Mouse (Mus musculus) forebrain, embryonic 11.5 days (tissue): ENCODE data around the gene Fut11. TPM values are rescaled to one million over a fixed set of nuclear protein-coding genes. Genes with fewer than 3 reads are reported as not detected.

Experiments used
- ATAC-seq: fragments of 200-750 bp; cut with Nextera tagmentation; replicated peaks from 2 replicates; pipeline ENCODE4 v1.8.0; 2017; ENCODE audit warnings: moderate TSS enrichment; ENCODE audit not compliant: low FRiP score
- DNase-seq: peaks from one replicate; pipeline ENCODE4 v3.0.0-alpha.2; 2017; ENCODE audit warnings: low spot score
- H3K27ac ChIP-seq: fragments of 300-500 bp; sonication (generic); 2 replicates; pipeline ENCODE4 v1.5.1; 2014; ENCODE audit warnings: low read depth, low read length
- H3K27me3 ChIP-seq: fragments of 300-500 bp; sonication (generic); 2 replicates; pipeline ENCODE4 v1.6.1; 2014; ENCODE audit warnings: mild to moderate bottlenecking, low read length, mixed read lengths; ENCODE audit not compliant: control insufficient read depth, insufficient read depth
- H3K36me3 ChIP-seq: fragments of 300-500 bp; sonication (generic); 2 replicates; pipeline ENCODE4 v1.6.1; 2014; ENCODE audit warnings: mild to moderate bottlenecking, low read length, moderate library complexity, mixed read lengths; ENCODE audit not compliant: control insufficient read depth, insufficient read depth
- H3K4me1 ChIP-seq: fragments of 300-500 bp; sonication (generic); replicated peaks from 2 replicates; pipeline ENCODE4 v1.6.1; 2014; ENCODE audit warnings: low read length, mixed read lengths; ENCODE audit not compliant: control insufficient read depth, insufficient read depth
- H3K4me2 ChIP-seq: fragments of 300-500 bp; sonication (generic); 2 replicates; pipeline ENCODE4 v1.6.1; 2014; ENCODE audit warnings: low read depth, mild to moderate bottlenecking, low read length, moderate library complexity, mixed read lengths; ENCODE audit not compliant: severe bottlenecking
- H3K4me3 ChIP-seq: fragments of 300-500 bp; sonication (generic); 2 replicates; pipeline ENCODE4 v1.5.1; 2014; ENCODE audit warnings: low read depth, low read length
- H3K9ac ChIP-seq: fragments of 300-500 bp; sonication (generic); 2 replicates; pipeline ENCODE4 v1.6.1; 2014; ENCODE audit warnings: low read length
- H3K9me3 ChIP-seq: fragments of 300-500 bp; sonication (generic); 2 replicates; pipeline ENCODE4 v1.6.1; 2016; ENCODE audit warnings: low read length, mixed read lengths; ENCODE audit not compliant: control insufficient read depth
- WGBS: fragments of 180-500 bp; shearing (Covaris S2); extraction: QIAGEN DNeasy Blood & Tissue Kit; methylation state at CpG from one replicate; pipeline ENCODE4 v1.1.7; 2014; 5-methylcytosine and 5-hydroxymethylcytosine counted together
- polyA plus RNA-seq: library from polyadenylated mRNA; unstranded; fragments of >200 nt; fragmentation: Nextera tagmentation; extraction: Ambion mirVana; gene quantifications from 2 replicates; pipeline ENCODE4 v1.2.1, GENCODE M21; 2014

Gene Fut11
- polyA plus RNA-seq, 1 experiment from 2014 or later, result 19.3 TPM

DNA sequence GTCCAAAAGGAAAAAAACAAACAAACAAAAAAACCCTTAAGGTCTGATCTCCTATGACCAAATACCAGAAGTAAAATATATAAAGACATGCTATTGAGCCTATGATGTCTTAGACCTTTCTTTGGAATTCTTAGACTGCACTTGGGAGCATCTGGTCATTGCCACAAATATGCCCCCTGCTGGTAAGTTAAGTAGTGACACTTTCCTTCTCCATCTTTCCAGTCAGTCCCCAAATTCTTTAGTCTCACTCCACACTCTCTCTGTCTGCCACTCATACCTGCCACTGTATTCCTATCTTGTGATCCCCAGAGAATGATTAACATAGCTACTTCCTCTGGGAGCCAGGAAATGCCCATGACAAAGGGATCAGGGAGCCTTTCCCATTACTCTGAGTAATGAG lies 36.4 kb upstream of the Fut11 start:
- Histone ChIP-seq H3K36me3 (no peaks in the 10 kb centered on the region), H3K4me2 (no peak overlapping the region), H3K4me1 (peaks cover 6% of the 10 kb centered on the region), H3K9ac (no peak overlapping the region), H3K4me3 (no peak overlapping the region), H3K9me3 (no peaks in the 10 kb centered on the region), H3K27me3 (peaks cover 2% of the 10 kb centered on the region; the same call in 1 of the 2 replicates), H3K27ac (no peak overlapping the region)
- ATAC-seq (no peak), DNase-seq (no peak)

DNA sequence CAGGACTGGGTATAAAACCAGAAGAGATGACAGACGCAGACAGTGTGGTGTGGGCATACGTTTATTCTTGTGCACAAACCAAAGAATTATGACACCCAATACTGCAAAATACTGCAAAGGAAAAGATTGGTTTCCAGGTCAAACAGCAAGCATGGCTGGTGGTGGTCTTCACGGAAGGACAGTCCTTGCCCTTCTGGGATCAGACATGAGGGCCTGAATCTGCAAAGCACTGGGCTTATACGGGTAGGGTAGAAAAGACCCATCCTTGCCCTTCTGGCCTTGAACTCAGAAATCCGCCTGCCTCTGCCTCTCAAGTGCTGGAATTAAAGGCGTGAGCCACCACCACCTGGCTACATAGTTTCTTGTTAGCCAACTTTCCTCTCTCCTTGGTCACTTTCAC lies 35.9 kb upstream of the Fut11 start:
- no peak overlapping the region for H3K4me3 ChIP-seq
- ATAC-seq (no peak), DNase-seq (no peak)
- peaks cover 6% of the 10 kb centered on the region for H3K4me1 ChIP-seq
- H3K9ac ChIP-seq, result no peak overlapping the region
- no peaks in the 10 kb centered on the region for H3K9me3 ChIP-seq
- H3K27ac ChIP-seq, result no peak overlapping the region
- H3K36me3 ChIP-seq, result no peaks in the 10 kb centered on the region
- peaks cover 2% of the 10 kb centered on the region; the same call in 1 of the 2 replicates for H3K27me3 ChIP-seq
- H3K4me2 ChIP-seq, result no peak overlapping the region
- 88% methylated on average over 6 of the region's 6 CpGs for WGBS

DNA sequence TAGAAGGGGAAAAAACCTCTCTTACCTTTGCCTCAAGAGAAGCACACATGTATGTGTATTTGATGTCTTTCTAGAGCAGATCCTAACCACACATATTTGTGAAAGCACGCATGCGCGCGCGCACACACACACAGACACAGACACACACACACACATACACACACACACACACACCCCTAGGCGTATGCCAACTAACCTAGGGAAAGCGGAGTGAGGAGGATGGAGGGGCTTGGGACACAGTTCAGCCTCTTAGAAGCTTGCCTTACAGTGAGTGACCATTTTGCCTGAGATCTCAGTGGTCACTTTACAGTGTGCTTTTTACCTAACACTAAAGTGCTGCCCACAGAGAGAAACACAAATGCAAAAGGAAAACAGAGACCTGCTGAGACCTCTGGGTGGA lies 35.1 kb upstream of the Fut11 start:
- Histone ChIP-seq H3K9ac (no peak overlapping the region), H3K36me3 (no peaks in the 10 kb centered on the region), H3K27ac (no peak overlapping the region), H3K9me3 (no peaks in the 10 kb centered on the region), H3K4me3 (no peak overlapping the region), H3K27me3 (peaks cover 2% of the 10 kb centered on the region; the same call in 1 of the 2 replicates), H3K4me2 (no peak overlapping the region), H3K4me1 (peaks cover 6% of the 10 kb centered on the region)
- no peak for DNase-seq
- no peak for ATAC-seq
- 98% methylated on average over 7 of the region's 7 CpGs for WGBS

DNA sequence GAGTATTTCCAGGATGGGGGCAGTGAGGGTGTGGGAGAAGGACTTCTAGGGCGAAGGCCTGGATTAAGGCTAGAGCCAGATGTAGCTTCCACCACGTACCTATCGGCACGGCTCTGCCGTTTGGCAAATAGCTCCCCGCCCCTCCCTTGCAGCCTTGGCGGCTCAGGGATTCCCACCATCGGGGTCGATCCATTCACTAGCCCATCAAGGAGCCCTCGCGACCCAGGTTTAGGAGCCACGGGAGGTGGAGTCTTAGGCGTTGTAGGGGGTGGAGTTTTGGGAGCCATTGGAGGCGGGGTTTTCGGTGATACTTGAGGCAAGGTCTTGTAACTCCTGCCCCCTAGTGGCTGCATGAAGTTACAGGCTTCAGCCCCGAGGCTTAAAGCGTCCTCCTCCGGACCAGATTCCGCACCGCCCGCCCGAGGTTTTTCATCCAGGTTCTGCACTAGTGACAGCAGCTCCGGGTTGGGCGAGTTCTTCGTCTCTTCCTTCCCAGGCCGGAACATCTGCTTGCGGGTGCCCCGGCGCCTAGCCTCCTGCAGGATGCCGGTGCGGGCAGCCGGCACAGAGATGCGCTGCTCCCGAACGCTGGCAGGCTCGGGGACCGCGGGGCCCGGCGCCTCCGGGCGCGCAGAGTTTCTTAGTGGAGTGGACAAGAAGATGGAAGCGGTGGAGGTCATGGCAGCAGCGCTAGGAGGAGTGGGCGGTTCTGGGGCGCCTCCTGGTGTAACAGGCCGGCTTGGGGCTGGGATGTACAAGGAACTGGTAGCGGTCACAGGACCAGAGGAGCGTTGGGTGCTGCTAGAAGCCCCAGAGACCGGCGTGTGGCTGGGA lies 33.7 kb upstream of the Fut11 start:
- peak; percentile 83 for ATAC-seq
- Histone ChIP-seq H3K36me3 (no peaks in the 10 kb centered on the region), H3K9ac (peak overlapping the region; percentile 63), H3K27me3 (peaks cover 2% of the 10 kb centered on the region; the same call in 1 of the 2 replicates), H3K4me2 (peak overlapping the region; percentile 88), H3K4me3 (peak overlapping the region; percentile 47), H3K4me1 (peaks cover 6% of the 10 kb centered on the region), H3K9me3 (no peaks in the 10 kb centered on the region), H3K27ac (no peak overlapping the region)
- peak; percentile 94 for DNase-seq
- WGBS, result 1% methylated on average over 52 of the region's 52 CpGs

DNA sequence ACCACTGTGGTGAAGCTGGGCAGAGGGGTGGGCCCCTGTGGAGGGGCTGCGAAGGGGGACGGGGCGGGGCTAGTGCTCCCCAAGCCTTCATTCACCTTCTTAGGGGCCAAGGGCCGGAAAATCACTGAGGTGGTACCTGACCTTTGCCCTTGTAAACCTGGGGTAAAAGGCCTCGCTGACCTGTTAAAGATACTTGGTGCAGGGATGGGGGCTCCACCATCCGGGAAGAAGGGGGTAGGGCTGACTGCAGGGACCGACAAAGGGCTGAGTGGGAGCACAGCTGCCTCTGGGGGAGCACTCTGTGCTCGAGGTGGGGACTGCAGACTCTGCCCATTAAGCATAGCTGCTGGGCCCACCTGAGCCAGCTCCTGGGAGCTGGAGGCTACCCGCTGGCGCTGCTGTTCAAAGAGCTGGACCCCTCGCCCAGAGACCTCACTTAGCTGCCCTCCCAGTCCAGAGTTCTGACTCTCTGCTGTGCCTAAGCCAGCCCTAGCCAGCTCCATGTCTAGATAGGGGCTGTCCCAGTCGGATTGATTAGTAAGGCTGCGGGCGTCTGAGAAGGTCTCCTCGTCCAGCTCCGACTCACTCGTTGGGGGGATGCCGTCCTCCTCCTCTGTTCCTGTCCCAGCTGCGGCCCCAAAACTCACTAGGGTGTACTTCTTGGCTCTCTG lies 33.0 kb upstream of the Fut11 start:
- Histone ChIP-seq H3K4me2 (peak overlapping the region; percentile 88), H3K4me1 (peaks cover 6% of the 10 kb centered on the region), H3K9me3 (no peaks in the 10 kb centered on the region), H3K27me3 (peaks cover 2% of the 10 kb centered on the region; the same call in 1 of the 2 replicates), H3K27ac (no peak overlapping the region; the same call in 1 of the 2 replicates), H3K9ac (peak overlapping the region; percentile 63), H3K4me3 (peak overlapping the region; percentile 47), H3K36me3 (no peaks in the 10 kb centered on the region)
- 9% methylated on average over 19 of the region's 19 CpGs for WGBS
- peak; percentile 57 for DNase-seq
- ATAC-seq, result peak; percentile 29

DNA sequence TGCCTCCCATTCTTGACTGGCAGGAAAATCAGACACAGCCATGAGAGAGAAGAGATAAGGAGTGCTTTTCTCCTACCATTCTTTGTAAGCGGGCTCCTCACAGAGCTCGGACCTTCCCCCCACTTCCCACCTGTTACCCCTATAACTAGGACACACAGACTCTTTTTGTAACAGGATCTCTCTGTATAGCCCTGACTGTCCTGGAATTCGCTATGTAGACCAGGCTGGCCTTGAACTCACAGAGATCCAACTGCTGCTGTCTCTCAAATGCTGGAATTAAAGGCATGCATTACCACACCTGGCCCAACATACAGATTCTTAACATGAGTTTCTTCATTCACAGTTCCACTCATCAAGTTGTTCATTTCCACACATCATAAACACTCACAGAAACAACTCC lies 32.0 kb upstream of the Fut11 start:
- peaks cover 2% of the 10 kb centered on the region; the same call in 1 of the 2 replicates for H3K27me3 ChIP-seq
- H3K4me2 ChIP-seq, result no peak overlapping the region
- H3K4me3 ChIP-seq, result no peak overlapping the region
- WGBS, result 86% methylated on average over 3 of the region's 3 CpGs
- H3K27ac ChIP-seq, result no peak overlapping the region
- peaks cover 6% of the 10 kb centered on the region for H3K4me1 ChIP-seq
- DNase-seq, result no peak
- H3K9me3 ChIP-seq, result no peaks in the 10 kb centered on the region
- H3K36me3 ChIP-seq, result no peaks in the 10 kb centered on the region
- no peak for ATAC-seq
- no peak overlapping the region for H3K9ac ChIP-seq

DNA sequence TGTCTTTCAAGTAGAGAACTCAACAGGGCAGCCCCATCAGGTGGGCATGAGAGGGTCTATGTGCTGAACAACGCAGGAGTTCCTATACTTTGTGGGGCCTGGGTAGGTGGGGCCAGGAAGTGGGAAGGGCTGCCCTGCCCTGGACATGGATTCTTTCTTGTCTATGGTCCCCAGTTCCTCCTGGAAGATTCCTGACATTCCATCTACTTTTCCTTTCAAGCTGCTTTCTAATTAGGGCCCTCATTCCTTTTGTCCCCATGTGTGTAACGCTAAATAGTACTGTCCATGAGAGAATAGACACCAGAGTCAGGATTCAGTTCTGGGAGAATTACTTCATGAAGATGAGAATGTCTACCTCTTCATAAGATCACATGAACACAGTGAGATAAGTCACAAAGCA lies 31.2 kb upstream of the Fut11 start:
- peaks cover 2% of the 10 kb centered on the region; the same call in 1 of the 2 replicates for H3K27me3 ChIP-seq
- H3K4me1 ChIP-seq, result peaks cover 6% of the 10 kb centered on the region
- DNase-seq (no peak), ATAC-seq (no peak)
- no peaks in the 10 kb centered on the region for H3K36me3 ChIP-seq
- no peak overlapping the region for H3K4me2 ChIP-seq
- no peak overlapping the region for H3K27ac ChIP-seq
- WGBS, result 69% methylated on average over 2 of the region's 2 CpGs
- H3K9me3 ChIP-seq, result no peaks in the 10 kb centered on the region
- no peak overlapping the region for H3K4me3 ChIP-seq
- H3K9ac ChIP-seq, result no peak overlapping the region

DNA sequence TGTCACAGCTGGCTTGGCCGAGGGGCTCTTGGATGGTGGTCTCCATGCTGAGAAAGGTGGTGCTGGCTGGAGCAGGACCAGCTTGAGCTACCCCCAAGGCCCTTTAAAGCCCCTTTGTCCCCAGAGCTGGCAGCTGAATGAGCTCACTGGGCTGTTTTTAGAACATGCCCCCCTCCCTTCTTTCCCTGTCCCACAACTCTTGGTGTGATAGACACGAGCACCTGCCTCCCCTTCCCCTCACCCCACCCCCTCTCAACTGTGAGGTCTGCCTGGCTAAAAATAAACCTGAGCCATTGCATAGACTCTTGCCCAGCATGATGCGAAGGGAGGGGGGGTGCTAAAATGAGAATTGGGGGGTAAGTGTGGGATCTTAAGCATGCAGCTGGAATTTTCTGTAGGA lies 30.3 kb upstream of the Fut11 start:
- Histone ChIP-seq H3K36me3 (no peaks in the 10 kb centered on the region), H3K27ac (no peak overlapping the region), H3K4me3 (no peak overlapping the region), H3K9ac (no peak overlapping the region), H3K4me2 (no peak overlapping the region), H3K4me1 (peaks cover 6% of the 10 kb centered on the region), H3K27me3 (peaks cover 2% of the 10 kb centered on the region; the same call in 1 of the 2 replicates), H3K9me3 (no peaks in the 10 kb centered on the region)
- ATAC-seq (no peak), DNase-seq (no peak)
- WGBS, result 54% methylated on average over 3 of the region's 3 CpGs
